16 mouse cellular contexts compared by ENCODE assay signal in the genomic region with DNA sequence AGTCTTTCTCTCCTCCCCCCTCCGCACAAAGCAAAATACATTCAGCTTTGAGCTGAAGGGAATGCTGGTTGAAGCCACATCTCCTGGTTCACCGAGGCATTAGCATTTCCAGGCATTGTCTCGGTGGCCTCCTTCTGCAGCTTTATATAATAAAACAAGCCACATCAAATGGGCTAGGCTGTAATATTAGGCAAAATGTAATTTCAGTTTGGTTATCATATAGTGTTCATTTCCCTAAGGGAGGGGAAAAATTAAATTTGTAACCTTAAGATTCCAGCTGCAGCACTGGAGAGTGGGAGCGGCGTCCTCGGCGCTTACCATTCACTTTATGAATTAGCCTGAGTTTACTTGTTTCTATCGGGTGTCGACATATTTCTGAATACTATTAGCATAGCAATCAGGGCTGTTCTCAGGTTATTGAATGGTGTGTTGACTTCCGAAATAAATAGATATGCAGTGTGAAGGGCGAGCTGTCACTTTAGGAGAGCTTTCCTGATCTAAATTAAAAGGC.
DNase-seq lines count a peak whose midpoint lies in the region; ATAC-seq and TF ChIP-seq lines count a peak whose summit lies in the region.
"Had no signal": no experiment of that assay in that cellular context is flagged by ENCODE, and none has a peak within 500 bp of the region (broad histone marks: within the 10 kb centered on the region; RNA-seq: fewer than 3 reads in every experiment).

No protein-coding gene starts in this region.

- peak overlapping the region; percentile 44 for H3K4me2 ChIP-seq in forebrain, postnatal 0 days (ENCODE audit: low read depth)
- peak overlapping the region; percentile 40 for H3K4me2 ChIP-seq in neural tube, embryonic 14.5 days (ENCODE audit: low read depth, low read length)

- peak; percentile 65 for ATAC-seq in forebrain, postnatal 0 days
- peak; percentile 32 for ATAC-seq in neural tube, embryonic 14.5 days (ENCODE audit: low read depth)
- ATAC-seq: activated CD4-positive, CD25-positive, alpha-beta regulatory T cell, adult 4 months had no signal

- peak overlapping the region; percentile 57 for H3K9ac ChIP-seq in forebrain, postnatal 0 days
- H3K9ac ChIP-seq in neural tube, embryonic 14.5 days (replicated peaks; ENCODE audit: low read depth, low read length), result peak overlapping the region; percentile 45
- H3K9ac ChIP-seq: liver, embryonic 14.5 days had no signal

- 14% methylated on average over 11 of the region's 11 CpGs for WGBS in forebrain, postnatal 0 days
- 62% methylated on average over 11 of the region's 11 CpGs for WGBS in midbrain, embryonic 10.5 days
- 29% methylated on average over 11 of the region's 11 CpGs for WGBS in neural tube, embryonic 14.5 days

- no peak for TF ChIP-seq CTCF in forebrain, postnatal 0 days (IDR thresholded peaks at IDR 0.05; ENCODE audit: low read depth)

- peak; percentile 24 for DNase-seq in right cerebral cortex, adult 18-20 months
- no peak for DNase-seq in right cerebral cortex, postnatal 36 days (ENCODE audit: low spot score in 2 of 2)
- peak; percentile 75 for DNase-seq in forebrain, postnatal 0 days
- DNase-seq in midbrain, embryonic 10.5 days (ENCODE audit: low spot score), result no peak
- no peak for DNase-seq in testis, postnatal 14 days (ENCODE audit: low spot score)
- no peak for DNase-seq in urinary bladder, postnatal 4 days (ENCODE audit: low spot score in 2 of 2)
- no peak for DNase-seq in thymus, postnatal 10 days (ENCODE audit: low spot score in 2 of 2)
- DNase-seq: cerebellum, adult 8-10 months; kidney, adult 9 months; lung, postnatal 14 days; thymus, postnatal 14 days had no signal

- H3K9me3 ChIP-seq in forebrain, postnatal 0 days (ENCODE audit: low read length), result no peaks in the 10 kb centered on the region
- no peaks in the 10 kb centered on the region for H3K9me3 ChIP-seq in midbrain, embryonic 10.5 days (replicated peaks)
- H3K9me3 ChIP-seq in neural tube, embryonic 14.5 days (ENCODE audit: control insufficient read depth, low read length), result no peaks in the 10 kb centered on the region
- H3K9me3 ChIP-seq: limb, embryonic 10.5 days had no signal

- H3K4me1 ChIP-seq in forebrain, postnatal 0 days (ENCODE audit: insufficient read depth), result no peaks in the 10 kb centered on the region
- H3K4me1 ChIP-seq in midbrain, embryonic 10.5 days, result peaks cover 30% of the 10 kb centered on the region
- H3K4me1 ChIP-seq in neural tube, embryonic 14.5 days (ENCODE audit: control insufficient read depth, insufficient read depth, low read length), result peaks cover 11% of the 10 kb centered on the region; the same call in 1 of the 2 replicates
- H3K4me1 ChIP-seq: limb, embryonic 10.5 days had no signal

- no peaks in the 10 kb centered on the region for H3K27me3 ChIP-seq in forebrain, postnatal 0 days (ENCODE audit: insufficient read depth, low read length)
- H3K27me3 ChIP-seq in midbrain, embryonic 10.5 days (ENCODE audit: low read depth, poor library complexity, severe bottlenecking), result no peaks in the 10 kb centered on the region
- H3K27me3 ChIP-seq in neural tube, embryonic 14.5 days (ENCODE audit: control insufficient read depth, insufficient read depth, low read length), result no peaks in the 10 kb centered on the region
- H3K27me3 ChIP-seq: CH12.LX had no signal

- no peaks in the 10 kb centered on the region for H3K36me3 ChIP-seq in forebrain, postnatal 0 days (ENCODE audit: insufficient read depth)
- H3K36me3 ChIP-seq in midbrain, embryonic 10.5 days, result no peaks in the 10 kb centered on the region
- no peaks in the 10 kb centered on the region for H3K36me3 ChIP-seq in neural tube, embryonic 14.5 days (ENCODE audit: control insufficient read depth, insufficient read depth, low read length)
- H3K36me3 ChIP-seq: limb, embryonic 10.5 days had no signal

- H3K27ac ChIP-seq in forebrain, postnatal 0 days (ENCODE audit: low read depth, low read length), result peak overlapping the region; percentile 86
- peak overlapping the region; percentile 69 for H3K27ac ChIP-seq in midbrain, embryonic 10.5 days (replicated peaks)
- H3K27ac ChIP-seq in neural tube, embryonic 14.5 days (ENCODE audit: low read depth, low read length), result peak overlapping the region; percentile 95
- H3K27ac ChIP-seq: limb, embryonic 10.5 days; liver, embryonic 14.5 days had no signal

- peak overlapping the region; percentile 20 for H3K4me3 ChIP-seq in forebrain, postnatal 0 days (ENCODE audit: low read depth, low read length)
- no peak overlapping the region for H3K4me3 ChIP-seq in midbrain, embryonic 10.5 days
- H3K4me3 ChIP-seq in neural tube, embryonic 14.5 days (ENCODE audit: low read depth, low read length), result no peak overlapping the region; the same call in 1 of the 2 replicates
- H3K4me3 ChIP-seq: limb, embryonic 10.5 days had no signal

Comparison
In these comparisons a context has a peak if more than half of its experiments do, and no peak if none do; other contexts are left out.
1. DNase-seq: peak in right cerebral cortex, adult 18-20 months (single experiment) and forebrain, postnatal 0 days (single experiment); none in right cerebral cortex, postnatal 36 days (0 of 2), midbrain, embryonic 10.5 days (single experiment), testis, postnatal 14 days (single experiment), urinary bladder, postnatal 4 days (0 of 2) and thymus, postnatal 10 days (0 of 2).
2. Peak in every context shown above with its lines, with median percentiles within 50 percentile points of each other: H3K27ac ChIP-seq.